Mouse (Mus musculus): ENCODE data around the gene Ddhd1.
A peak's percentile ranks its signal among the peaks of the same experiment; 100 is the strongest.
"Not testable (repeated sequence)": the region's sequence is repeated elsewhere in the genome, so short reads cannot be mapped to it uniquely, and the experiment has no call there.

Ddhd1 gene

GRCm38 (mm10) chr14:45583494-45584027 is 74.4 kb downstream of the Ddhd1 start:
- no peaks in the 10 kb centered on the region for H3K27me3 ChIP-seq (ENCODE audit: insufficient read depth, low read length)
- H3K4me3 ChIP-seq (replicated peaks; ENCODE audit: low read length): no peak overlapping the region
- peaks cover 13% of the 10 kb centered on the region; the same call in 1 of the 2 replicates for H3K4me1 ChIP-seq (replicated peaks; ENCODE audit: low read depth, low read length)
- TF ChIP-seq NANOG (IDR thresholded peaks at IDR 0.05; ENCODE audit: borderline replicate concordance, low read length): no peak
- no peak for TF ChIP-seq CTCF (conservative IDR thresholded peaks at IDR 0.05; ENCODE audit: low read length)
- no peak for TF ChIP-seq POU5F1 (IDR thresholded peaks at IDR 0.05; ENCODE audit: borderline replicate concordance, low read length)
- H3K36me3 ChIP-seq (ENCODE audit: insufficient read depth, low read length): no peaks in the 10 kb centered on the region
- H3K9me3 ChIP-seq (ENCODE audit: low read length): no peaks in the 10 kb centered on the region

- not testable (repeated sequence) for H3K27me3 ChIP-seq (ENCODE audit: insufficient read depth, low read length); H3K4me1 ChIP-seq (replicated peaks; ENCODE audit: low read depth, low read length); H3K36me3 ChIP-seq (ENCODE audit: insufficient read depth, low read length); H3K9me3 ChIP-seq (ENCODE audit: low read length); H3K4me3 ChIP-seq (replicated peaks; ENCODE audit: low read length)
Observed at GRCm38 (mm10) chr14:45580923-45581827, 76.8 kb downstream of the Ddhd1 start.

GRCm38 (mm10) chr14:45566066-45566937 is 91.6 kb downstream of the Ddhd1 start:
- H3K4me1 ChIP-seq (replicated peaks; ENCODE audit: low read depth, low read length): peaks cover 23% of the 10 kb centered on the region
- H3K9me3 ChIP-seq (ENCODE audit: low read length): peaks cover 15% of the 10 kb centered on the region
- H3K27me3 ChIP-seq (ENCODE audit: insufficient read depth, low read length): peaks cover 23% of the 10 kb centered on the region
- TF ChIP-seq CTCF (conservative IDR thresholded peaks at IDR 0.05; ENCODE audit: low read length): peak; percentile 89
- no peak for TF ChIP-seq POU5F1 (IDR thresholded peaks at IDR 0.05; ENCODE audit: borderline replicate concordance, low read length)
- H3K4me3 ChIP-seq (replicated peaks; ENCODE audit: low read length): peak overlapping the region; percentile 63
- H3K36me3 ChIP-seq (ENCODE audit: insufficient read depth, low read length): no peaks in the 10 kb centered on the region

GRCm38 (mm10) chr14:45565216-45566065 is 92.5 kb downstream of the Ddhd1 start:
- Histone ChIP-seq H3K27me3 (ENCODE audit: insufficient read depth, low read length) (peaks cover 23% of the 10 kb centered on the region), H3K4me3 (replicated peaks; ENCODE audit: low read length) (peak overlapping the region; percentile 63), H3K36me3 (ENCODE audit: insufficient read depth, low read length) (no peaks in the 10 kb centered on the region), H3K9me3 (ENCODE audit: low read length) (peaks cover 15% of the 10 kb centered on the region), H3K4me1 (replicated peaks; ENCODE audit: low read depth, low read length) (peaks cover 23% of the 10 kb centered on the region)
- TF ChIP-seq NANOG (IDR thresholded peaks at IDR 0.05; ENCODE audit: borderline replicate concordance, low read length): no peak
- TF ChIP-seq POU5F1 (IDR thresholded peaks at IDR 0.05; ENCODE audit: borderline replicate concordance, low read length): no peak
- no peak for TF ChIP-seq CTCF (conservative IDR thresholded peaks at IDR 0.05; ENCODE audit: low read length)

GRCm38 (mm10) chr14:45563577-45563976 is 94.4 kb downstream of the Ddhd1 start:
- peaks cover 4% of the 10 kb centered on the region for H3K9me3 ChIP-seq (ENCODE audit: low read length)
- TF ChIP-seq NANOG (IDR thresholded peaks at IDR 0.05; ENCODE audit: borderline replicate concordance, low read length): no peak
- TF ChIP-seq CTCF (conservative IDR thresholded peaks at IDR 0.05; ENCODE audit: low read length): no peak
- TF ChIP-seq POU5F1 (IDR thresholded peaks at IDR 0.05; ENCODE audit: borderline replicate concordance, low read length): no peak

GRCm38 (mm10) chr14:45561681-45562080 is 96.3 kb downstream of the Ddhd1 start:
- H3K27me3 ChIP-seq (ENCODE audit: insufficient read depth, low read length): peaks cover 23% of the 10 kb centered on the region
- peaks cover 48% of the 10 kb centered on the region for H3K4me1 ChIP-seq (replicated peaks; ENCODE audit: low read depth, low read length)
- no peak for TF ChIP-seq NANOG (IDR thresholded peaks at IDR 0.05; ENCODE audit: borderline replicate concordance, low read length)
- no peak for TF ChIP-seq POU5F1 (IDR thresholded peaks at IDR 0.05; ENCODE audit: borderline replicate concordance, low read length)
- TF ChIP-seq CTCF (conservative IDR thresholded peaks at IDR 0.05; ENCODE audit: low read length): no peak
- no peaks in the 10 kb centered on the region for H3K9me3 ChIP-seq (ENCODE audit: low read length)
- no peaks in the 10 kb centered on the region for H3K36me3 ChIP-seq (ENCODE audit: insufficient read depth, low read length)
- H3K4me3 ChIP-seq (replicated peaks; ENCODE audit: low read length): no peak overlapping the region

More at GRCm38 (mm10) chr14:45563577-45563976, 94.4 kb downstream of the Ddhd1 start:
- Histone ChIP-seq H3K36me3 (ENCODE audit: insufficient read depth, low read length) (no peaks in the 10 kb centered on the region), H3K27me3 (ENCODE audit: insufficient read depth, low read length) (peaks cover 23% of the 10 kb centered on the region), H3K4me3 (replicated peaks; ENCODE audit: low read length) (no peak overlapping the region), H3K4me1 (replicated peaks; ENCODE audit: low read depth, low read length) (peaks cover 32% of the 10 kb centered on the region)

- Histone ChIP-seq H3K36me3 (ENCODE audit: insufficient read depth, low read length) (no peaks in the 10 kb centered on the region), H3K4me1 (replicated peaks; ENCODE audit: low read depth, low read length) (peaks cover 46% of the 10 kb centered on the region), H3K4me3 (replicated peaks; ENCODE audit: low read length) (no peak overlapping the region), H3K27me3 (ENCODE audit: insufficient read depth, low read length) (0 out of 2 replicates have a peak, but pooled peaks cover 7% of the 10 kb centered on the region), H3K9me3 (ENCODE audit: low read length) (no peaks in the 10 kb centered on the region)
- TF ChIP-seq CTCF (conservative IDR thresholded peaks at IDR 0.05; ENCODE audit: low read length): no peak
- TF ChIP-seq POU5F1 (IDR thresholded peaks at IDR 0.05; ENCODE audit: borderline replicate concordance, low read length): no peak
- TF ChIP-seq NANOG (IDR thresholded peaks at IDR 0.05; ENCODE audit: borderline replicate concordance, low read length): peak; percentile 76
Observed at GRCm38 (mm10) chr14:45559018-45559417, 98.9 kb downstream of the Ddhd1 start.

All from E14TG2a.4 (cell line).